Mouse (Mus musculus): Measurements from ENCODE around the gene Krt71. TPM values are rescaled to one million over a fixed set of nuclear protein-coding genes. Genes with fewer than 3 reads are reported as not detected.

Gene Krt71
- total and polyA plus RNA-seq, 2 experiments, result not detected

- no peaks in the 10 kb centered on the region for H3K36me3 ChIP-seq (ENCODE audit: control insufficient read depth, insufficient read depth, low read length)
- no peak overlapping the region for H3K27ac ChIP-seq (replicated peaks; ENCODE audit: insufficient read depth, low read depth, low read length)
- peaks cover 3% of the 10 kb centered on the region; the same call in 1 of the 2 replicates for H3K27me3 ChIP-seq (ENCODE audit: control insufficient read depth, insufficient read depth, low read length)
- 61% methylated on average over 8 of the region's 8 CpGs for WGBS
- no peak for DNase-seq (ENCODE audit: extremely low read depth, low read depth, low spot score)
- no peak overlapping the region for H3K4me3 ChIP-seq (ENCODE audit: insufficient read depth, low read depth, low read length)
- H3K4me1 ChIP-seq (ENCODE audit: control insufficient read depth, insufficient read depth, low read length), result no peaks in the 10 kb centered on the region
- TF ChIP-seq POLR2A (IDR thresholded peaks at IDR 0.05; ENCODE audit: extremely low read depth, insufficient read depth, low read length) (no peak), CTCF (IDR thresholded peaks at IDR 0.05; ENCODE audit: low read depth, low read length) (no peak)
- no peak overlapping the region for H3K9ac ChIP-seq (ENCODE audit: low read depth, low read length)
- no peaks in the 10 kb centered on the region for H3K79me2 ChIP-seq (ENCODE audit: control insufficient read depth, insufficient read depth, low read length)
Observed at GRCm38 (mm10) chr15:101713731-101714130, 29.2 kb downstream of the Krt71 start.

DNA sequence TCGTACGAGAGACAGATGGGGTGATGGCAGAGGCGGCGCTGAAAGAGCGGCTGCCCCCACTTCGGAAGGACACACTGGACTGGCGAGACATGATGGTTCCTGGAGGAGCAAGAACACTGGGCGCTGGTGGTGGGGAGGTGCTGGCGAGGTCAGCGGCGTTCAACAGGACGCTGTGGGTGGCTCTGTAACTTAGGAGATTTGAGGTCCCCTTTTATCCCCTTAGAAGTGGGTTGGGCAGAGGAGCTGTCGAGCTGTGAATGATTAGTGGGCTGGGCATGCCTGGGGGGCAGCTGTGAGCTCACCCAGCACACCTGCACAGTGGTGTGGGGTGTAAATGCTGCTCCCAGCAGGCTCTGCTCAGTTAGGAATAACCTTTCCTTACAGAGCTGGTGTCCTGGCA, 30.2 kb downstream of the Krt71 start, which contains the start of gene Krt5:
TSS of gene Krt5 (minus strand) at position 179 of the 400 bp plus-strand sequence.
- DNase-seq (ENCODE audit: extremely low read depth, low read depth, low spot score), result no peak
- WGBS, result 75% methylated on average over 13 of the region's 13 CpGs

GRCm38 (mm10) chr15:101708683-101709082, 34.2 kb downstream of the Krt71 start:
- Histone ChIP-seq H3K27me3 (ENCODE audit: control insufficient read depth, insufficient read depth, low read length) (peaks cover 3% of the 10 kb centered on the region; the same call in 1 of the 2 replicates), H3K4me1 (ENCODE audit: control insufficient read depth, insufficient read depth, low read length) (no peaks in the 10 kb centered on the region), H3K79me2 (ENCODE audit: control insufficient read depth, insufficient read depth, low read length) (no peaks in the 10 kb centered on the region), H3K27ac (replicated peaks; ENCODE audit: insufficient read depth, low read depth, low read length) (no peak overlapping the region), H3K4me3 (ENCODE audit: insufficient read depth, low read depth, low read length) (no peak overlapping the region), H3K36me3 (ENCODE audit: control insufficient read depth, insufficient read depth, low read length) (no peaks in the 10 kb centered on the region), H3K9ac (ENCODE audit: low read depth, low read length) (no peak overlapping the region)
- WGBS, result 54% methylated on average over 11 of the region's 11 CpGs
- no peak for DNase-seq (ENCODE audit: extremely low read depth, low read depth, low spot score)
- TF ChIP-seq POLR2A (IDR thresholded peaks at IDR 0.05; ENCODE audit: extremely low read depth, insufficient read depth, low read length) (no peak), CTCF (IDR thresholded peaks at IDR 0.05; ENCODE audit: low read depth, low read length) (peak; percentile 23; the same call in 1 of the 2 replicates)

More for the DNA sequence above, 30.2 kb downstream of the Krt71 start, which contains the start of gene Krt5:
- H3K36me3 ChIP-seq (ENCODE audit: control insufficient read depth, insufficient read depth, low read length), result no peaks in the 10 kb centered on the region
- TF ChIP-seq POLR2A (IDR thresholded peaks at IDR 0.05; ENCODE audit: extremely low read depth, insufficient read depth, low read length), result no peak
- no peak for TF ChIP-seq CTCF (IDR thresholded peaks at IDR 0.05; ENCODE audit: low read depth, low read length)
- H3K27ac ChIP-seq (replicated peaks; ENCODE audit: insufficient read depth, low read depth, low read length), result no peak within 1 kb of the TSS
- H3K4me3 ChIP-seq (ENCODE audit: insufficient read depth, low read depth, low read length), result no peak within 1 kb of the TSS
- no peak within 1 kb of the TSS for H3K9ac ChIP-seq (ENCODE audit: low read depth, low read length)
- no peaks in the 10 kb centered on the region for H3K79me2 ChIP-seq (ENCODE audit: control insufficient read depth, insufficient read depth, low read length)
- H3K27me3 ChIP-seq (ENCODE audit: control insufficient read depth, insufficient read depth, low read length), result peaks cover 3% of the 10 kb centered on the region; the same call in 1 of the 2 replicates
- H3K4me1 ChIP-seq (ENCODE audit: control insufficient read depth, insufficient read depth, low read length), result no peaks in the 10 kb centered on the region

DNA sequence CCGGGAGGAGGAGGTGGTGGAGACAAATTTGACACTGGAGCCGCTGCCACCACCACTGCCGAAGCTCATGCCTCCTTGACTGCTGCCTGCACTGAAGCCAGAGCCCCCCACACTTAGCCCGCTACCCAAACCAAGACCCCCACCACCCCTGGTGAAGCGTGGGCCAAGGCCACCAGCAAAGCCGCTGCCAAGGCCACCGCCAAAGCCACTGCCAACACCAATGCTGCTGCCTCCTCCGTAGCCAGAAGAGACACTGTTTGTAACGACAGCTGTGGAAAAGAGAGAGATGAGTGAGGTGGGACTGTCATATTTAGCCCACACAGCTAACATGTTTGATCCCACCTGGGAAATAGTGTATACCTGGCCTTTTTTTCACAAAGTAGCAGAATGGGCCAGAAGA, 35.5 kb downstream of the Krt71 start:
- no peaks in the 10 kb centered on the region for H3K79me2 ChIP-seq (ENCODE audit: control insufficient read depth, insufficient read depth, low read length)
- no peak for TF ChIP-seq POLR2A (IDR thresholded peaks at IDR 0.05; ENCODE audit: extremely low read depth, insufficient read depth, low read length)
- TF ChIP-seq CTCF (IDR thresholded peaks at IDR 0.05; ENCODE audit: low read depth, low read length), result no peak
- no peak for DNase-seq (ENCODE audit: extremely low read depth, low read depth, low spot score)
- H3K27me3 ChIP-seq (ENCODE audit: control insufficient read depth, insufficient read depth, low read length), result no peaks in the 10 kb centered on the region; the same call in 1 of the 2 replicates
- no peak overlapping the region for H3K27ac ChIP-seq (replicated peaks; ENCODE audit: insufficient read depth, low read depth, low read length)
- 74% methylated on average over 9 of the region's 9 CpGs for WGBS
- no peaks in the 10 kb centered on the region for H3K36me3 ChIP-seq (ENCODE audit: control insufficient read depth, insufficient read depth, low read length)
- no peak overlapping the region for H3K4me3 ChIP-seq (ENCODE audit: insufficient read depth, low read depth, low read length)
- no peaks in the 10 kb centered on the region for H3K4me1 ChIP-seq (ENCODE audit: control insufficient read depth, insufficient read depth, low read length)
- H3K9ac ChIP-seq (ENCODE audit: low read depth, low read length), result no peak overlapping the region

DNA sequence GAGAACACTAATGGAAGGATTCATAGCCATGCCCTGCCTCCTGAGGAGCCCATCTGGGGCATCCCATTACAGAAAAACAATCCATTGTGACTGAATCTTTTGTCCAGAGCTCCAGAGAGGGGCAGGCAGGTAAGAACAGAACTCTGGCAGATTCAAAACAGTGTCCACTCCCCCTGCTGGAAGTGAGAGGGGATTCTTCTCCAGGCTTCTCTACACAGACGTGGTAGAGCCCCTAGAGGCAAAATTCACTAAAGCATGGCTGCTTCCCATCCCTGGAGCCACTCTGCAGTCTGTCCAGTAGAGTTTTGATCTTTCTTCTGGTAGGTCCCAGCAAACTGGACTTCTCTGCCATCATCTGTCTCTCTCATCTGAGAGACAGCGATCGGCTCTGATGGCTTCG, 38.8 kb downstream of the Krt71 start:
- H3K36me3 ChIP-seq (ENCODE audit: control insufficient read depth, insufficient read depth, low read length), result no peaks in the 10 kb centered on the region
- no peaks in the 10 kb centered on the region for H3K27me3 ChIP-seq (ENCODE audit: control insufficient read depth, insufficient read depth, low read length)
- 66% methylated on average over 4 of the region's 4 CpGs for WGBS
- H3K4me3 ChIP-seq (ENCODE audit: insufficient read depth, low read depth, low read length), result no peak overlapping the region
- TF ChIP-seq POLR2A (IDR thresholded peaks at IDR 0.05; ENCODE audit: extremely low read depth, insufficient read depth, low read length) (no peak), CTCF (IDR thresholded peaks at IDR 0.05; ENCODE audit: low read depth, low read length) (no peak)
- no peak overlapping the region for H3K27ac ChIP-seq (replicated peaks; ENCODE audit: insufficient read depth, low read depth, low read length)
- DNase-seq (ENCODE audit: extremely low read depth, low read depth, low spot score), result no peak
- H3K9ac ChIP-seq (ENCODE audit: low read depth, low read length), result no peak overlapping the region
- no peaks in the 10 kb centered on the region for H3K79me2 ChIP-seq (ENCODE audit: control insufficient read depth, insufficient read depth, low read length)
- no peaks in the 10 kb centered on the region for H3K4me1 ChIP-seq (ENCODE audit: control insufficient read depth, insufficient read depth, low read length)

GRCm38 (mm10) chr15:101702380-101702779, 40.5 kb downstream of the Krt71 start:
- DNase-seq (ENCODE audit: extremely low read depth, low read depth, low spot score), result no peak
- Histone ChIP-seq H3K36me3 (ENCODE audit: control insufficient read depth, insufficient read depth, low read length) (no peaks in the 10 kb centered on the region), H3K4me3 (ENCODE audit: insufficient read depth, low read depth, low read length) (no peak overlapping the region), H3K27me3 (ENCODE audit: control insufficient read depth, insufficient read depth, low read length) (no peaks in the 10 kb centered on the region), H3K4me1 (ENCODE audit: control insufficient read depth, insufficient read depth, low read length) (no peaks in the 10 kb centered on the region), H3K79me2 (ENCODE audit: control insufficient read depth, insufficient read depth, low read length) (no peaks in the 10 kb centered on the region), H3K9ac (ENCODE audit: low read depth, low read length) (no peak overlapping the region), H3K27ac (replicated peaks; ENCODE audit: insufficient read depth, low read depth, low read length) (no peak overlapping the region)
- TF ChIP-seq CTCF (IDR thresholded peaks at IDR 0.05; ENCODE audit: low read depth, low read length) (no peak), POLR2A (IDR thresholded peaks at IDR 0.05; ENCODE audit: extremely low read depth, insufficient read depth, low read length) (no peak)
- WGBS, result 46% methylated on average over 2 of the region's 2 CpGs
